In genomic region chr5:137115866-137116847, GRCm38 (mm10) we compare ENCODE assay signal across 8 mouse cellular contexts. TPM values are rescaled to one million over a fixed set of nuclear protein-coding genes. Genes with fewer than 3 reads are reported as not detected.
DNase-seq lines count a peak whose midpoint lies in the region; ATAC-seq and TF ChIP-seq lines count a peak whose summit lies in the region.

Trim56 (minus strand) TSS chr5:137116209.

- peaks cover 4% of the 10 kb centered on the region for H3K4me1 ChIP-seq in intestine, postnatal 0 days (replicated peaks; ENCODE audit: control insufficient read depth, insufficient read depth, low read length)
- peaks cover 10% of the 10 kb centered on the region for H3K4me1 ChIP-seq in neural tube, embryonic 12.5 days

- peak; percentile 75 for DNase-seq in R1 (ENCODE audit: low read depth, low spot score)
- DNase-seq in embryo, embryonic 10.5 days (ENCODE audit: low spot score) = peak; percentile 72
- DNase-seq in heart, adult 11 months = peak; percentile 99
- peak; percentile 90 to 92 for DNase-seq in lung, adult 18-20 months
- DNase-seq in thymus, postnatal 10 days (ENCODE audit: low spot score in 2 of 2) = peak; percentile 70 to 78
- no peak for DNase-seq in frontal cortex, postnatal 25 days (ENCODE audit: low spot score in 2 of 2)

- no peaks in the 10 kb centered on the region for H3K27me3 ChIP-seq in intestine, postnatal 0 days (replicated peaks; ENCODE audit: control insufficient read depth, insufficient read depth, low read length)
- H3K27me3 ChIP-seq in neural tube, embryonic 12.5 days (replicated peaks) = no peaks in the 10 kb centered on the region

- H3K9ac ChIP-seq in intestine, postnatal 0 days (ENCODE audit: low read depth, low read length) = peak within 1 kb of the TSS; percentile 70
- peak within 1 kb of the TSS; percentile 61 for H3K9ac ChIP-seq in neural tube, embryonic 12.5 days

- no peaks in the 10 kb centered on the region for H3K9me3 ChIP-seq in intestine, postnatal 0 days (ENCODE audit: control insufficient read depth)
- H3K9me3 ChIP-seq in neural tube, embryonic 12.5 days = no peaks in the 10 kb centered on the region

- H3K36me3 ChIP-seq in intestine, postnatal 0 days (ENCODE audit: control insufficient read depth, insufficient read depth) = peaks cover 30% of the 10 kb centered on the region
- H3K36me3 ChIP-seq in neural tube, embryonic 12.5 days = peaks cover 19% of the 10 kb centered on the region

- TF ChIP-seq CTCF in intestine, postnatal 0 days (IDR thresholded peaks at IDR 0.05; ENCODE audit: low read depth) = no peak

- H3K4me3 ChIP-seq in intestine, postnatal 0 days (ENCODE audit: low read depth, low read length) = peak within 1 kb of the TSS; percentile 77
- H3K4me3 ChIP-seq in neural tube, embryonic 12.5 days = peak within 1 kb of the TSS; percentile 52

- peak within 1 kb of the TSS; percentile 79 for H3K27ac ChIP-seq in intestine, postnatal 0 days (ENCODE audit: low read depth, low read length)
- H3K27ac ChIP-seq in neural tube, embryonic 12.5 days = no peak within 1 kb of the TSS

- ATAC-seq in intestine, postnatal 0 days = peak; percentile 81
- ATAC-seq in neural tube, embryonic 12.5 days (ENCODE audit: low FRiP score, low read depth) = no peak

- WGBS in intestine, postnatal 0 days = 7% methylated on average over 29 of the region's 29 CpGs
- 12% methylated on average over 29 of the region's 29 CpGs for WGBS in neural tube, embryonic 12.5 days

- peak within 1 kb of the TSS; percentile 80 for H3K4me2 ChIP-seq in intestine, postnatal 0 days (replicated peaks; ENCODE audit: low read depth)
- peak within 1 kb of the TSS; percentile 68 for H3K4me2 ChIP-seq in neural tube, embryonic 12.5 days (replicated peaks)

RNA-seq across cellular contexts. Expression of gene Trim56, which starts in this region (rescaled TPM):
- polyA plus RNA-seq in intestine, postnatal 0 days (2015; fragmentation: Nextera tagmentation; extraction: Ambion mirVana) = 7.3 and 7.7 TPM in 2 replicates
- 4.3 and 5.3 TPM in 2 replicates for polyA plus RNA-seq in neural tube, embryonic 12.5 days (2016; fragmentation: Nextera tagmentation; extraction: Ambion mirVana)

Comparison
In these comparisons a context has a peak if more than half of its experiments do, and no peak if none do; other contexts are left out.
1. DNase-seq: peak in R1 (single experiment), embryo, embryonic 10.5 days (single experiment), heart, adult 11 months (single experiment), lung, adult 18-20 months (2 of 2) and thymus, postnatal 10 days (2 of 2); none in frontal cortex, postnatal 25 days (0 of 2).